Mouse (Mus musculus) olfactory bulb, adult 2 months (tissue): ENCODE data around the gene Ildr1.

Experiments used
- CTCF ChIP-seq: fragments of 200-500 bp; IDR thresholded peaks from 2 replicates; pipeline ENCODE4 v1.5.1; 2012; ENCODE audit warnings: low read depth, mild to moderate bottlenecking, low read length, moderate library complexity; ENCODE audit not compliant: insufficient read depth
- POLR2A ChIP-seq: fragments of 200-500 bp; IDR thresholded peaks from 2 replicates; pipeline ENCODE4 v1.6.1; 2012; ENCODE audit warnings: mild to moderate bottlenecking, low read depth, low read length, moderate library complexity; ENCODE audit not compliant: insufficient read depth

DNA sequence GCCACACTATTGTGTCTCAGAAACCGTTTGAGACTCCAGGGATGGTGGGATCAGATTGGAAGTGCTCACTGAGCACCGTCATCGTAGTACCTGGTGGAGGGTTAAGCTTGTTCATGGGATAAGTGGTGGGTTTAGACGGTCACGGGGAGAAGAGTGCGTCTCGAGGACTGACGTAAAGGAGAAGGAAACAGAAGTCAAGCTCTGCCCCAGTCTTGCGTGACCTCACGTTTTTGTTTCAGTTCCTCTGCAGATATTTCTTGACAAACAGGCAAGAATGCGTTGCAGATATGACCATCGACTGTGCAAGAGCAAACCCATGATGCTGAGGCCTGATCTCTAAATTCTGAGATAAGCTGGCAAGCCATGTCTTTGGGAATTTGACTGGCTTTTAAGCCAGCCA is 18.0 kb downstream of the Ildr1 start:
- TF ChIP-seq CTCF (no peak), POLR2A (no peak)
